Mouse (Mus musculus) intestine, postnatal 0 days (tissue): ENCODE data around the gene 1700012B09Rik. TPM values are rescaled to one million over a fixed set of nuclear protein-coding genes. Genes with fewer than 3 reads are reported as not detected.

Source experiments
- ATAC-seq: fragments of 200-750 bp; cut with Nextera tagmentation; 2 replicates; pipeline ENCODE4 v1.8.0; 2017; ENCODE audit warnings: mild to moderate bottlenecking, moderate TSS enrichment, moderate library complexity
- H3K27ac ChIP-seq: fragments of 300-500 bp; sonication (generic); 2 replicates; pipeline ENCODE4 v1.5.1; 2014; ENCODE audit warnings: mild to moderate bottlenecking, low read depth, low read length, moderate library complexity
- H3K27me3 ChIP-seq: fragments of 300-500 bp; sonication (generic); replicated peaks from 2 replicates; pipeline ENCODE4 v1.6.1; 2014; ENCODE audit warnings: low read length, mixed read lengths; ENCODE audit not compliant: control insufficient read depth, insufficient read depth
- H3K36me3 ChIP-seq: fragments of 300-500 bp; sonication (generic); 2 replicates; pipeline ENCODE4 v1.6.1; 2014; ENCODE audit warnings: mild to moderate bottlenecking, moderate library complexity; ENCODE audit not compliant: control insufficient read depth, insufficient read depth
- H3K4me1 ChIP-seq: fragments of 300-500 bp; sonication (generic); replicated peaks from 2 replicates; pipeline ENCODE4 v1.6.1; 2014; ENCODE audit warnings: antibody characterized with exemption, low read length, mixed read lengths; ENCODE audit not compliant: control insufficient read depth, insufficient read depth
- H3K4me2 ChIP-seq: fragments of 300-500 bp; sonication (generic); replicated peaks from 2 replicates; pipeline ENCODE4 v1.6.1; 2014; ENCODE audit warnings: low read depth, mild to moderate bottlenecking, moderate library complexity
- H3K4me3 ChIP-seq: fragments of 300-500 bp; sonication (generic); 2 replicates; pipeline ENCODE4 v1.5.1; 2014; ENCODE audit warnings: low read depth, low read length
- H3K9ac ChIP-seq: fragments of 300-500 bp; sonication (generic); 2 replicates; pipeline ENCODE4 v1.6.1; 2014; ENCODE audit warnings: mild to moderate bottlenecking, low read depth, low read length
- H3K9me3 ChIP-seq: fragments of 300-500 bp; sonication (generic); 2 replicates; pipeline ENCODE4 v1.6.1; 2016; ENCODE audit warnings: mixed run types; ENCODE audit not compliant: control insufficient read depth
- CTCF ChIP-seq: sonication (generic); IDR thresholded peaks from 2 replicates; pipeline ENCODE4 v1.5.1; 2016; ENCODE audit warnings: low read depth, mild to moderate bottlenecking, control low read depth, antibody characterized with exemption, moderate library complexity
- WGBS: fragments of 180-500 bp; shearing (Covaris S2); extraction: QIAGEN DNeasy Blood & Tissue Kit; methylation state at CpG from one replicate; pipeline ENCODE4 v1.1.7; 2014; 5-methylcytosine and 5-hydroxymethylcytosine counted together
- polyA plus RNA-seq: library from polyadenylated mRNA; unstranded; fragments of >200 nt; fragmentation: Nextera tagmentation; extraction: Ambion mirVana; gene quantifications from 2 replicates; pipeline ENCODE4 v1.2.1, GENCODE M21; 2015

Gene 1700012B09Rik
- polyA plus RNA-seq, 1 experiment from 2014 or later, result not detected

DNA sequence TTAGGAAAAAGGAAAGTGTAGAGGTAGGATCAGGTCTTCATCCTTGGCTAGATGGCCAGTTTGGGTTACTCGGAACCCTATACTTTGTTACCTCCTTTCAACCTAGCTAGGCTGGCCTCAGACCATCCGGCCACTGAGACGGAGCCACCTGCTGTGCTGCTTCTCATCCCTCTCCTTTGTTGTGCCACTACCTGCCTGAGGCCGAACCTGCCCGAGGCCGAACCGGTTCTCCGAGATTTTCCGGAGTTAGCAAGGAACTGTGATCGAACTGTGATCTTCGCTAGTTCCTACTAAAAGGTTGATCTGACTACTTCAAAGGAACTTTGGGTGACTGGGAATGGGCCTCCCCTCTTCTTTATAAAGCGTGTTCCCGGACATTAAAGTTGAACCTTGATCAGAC, 7.5 kb upstream of the 1700012B09Rik start:
- H3K27ac ChIP-seq, result no peak overlapping the region
- H3K27me3 ChIP-seq, result no peaks in the 10 kb centered on the region
- no peak overlapping the region for H3K4me3 ChIP-seq
- 30% methylated on average over 13 of the region's 13 CpGs for WGBS
- H3K4me2 ChIP-seq, result peak overlapping the region; percentile 35
- ATAC-seq, result no peak
- H3K9ac ChIP-seq, result no peak overlapping the region
- H3K9me3 ChIP-seq, result no peaks in the 10 kb centered on the region
- TF ChIP-seq CTCF, result no peak
- peaks cover 21% of the 10 kb centered on the region; the same call in 1 of the 2 replicates for H3K36me3 ChIP-seq
- H3K4me1 ChIP-seq, result 0 out of 2 replicates have a peak, but pooled peaks cover 3% of the 10 kb centered on the region

DNA sequence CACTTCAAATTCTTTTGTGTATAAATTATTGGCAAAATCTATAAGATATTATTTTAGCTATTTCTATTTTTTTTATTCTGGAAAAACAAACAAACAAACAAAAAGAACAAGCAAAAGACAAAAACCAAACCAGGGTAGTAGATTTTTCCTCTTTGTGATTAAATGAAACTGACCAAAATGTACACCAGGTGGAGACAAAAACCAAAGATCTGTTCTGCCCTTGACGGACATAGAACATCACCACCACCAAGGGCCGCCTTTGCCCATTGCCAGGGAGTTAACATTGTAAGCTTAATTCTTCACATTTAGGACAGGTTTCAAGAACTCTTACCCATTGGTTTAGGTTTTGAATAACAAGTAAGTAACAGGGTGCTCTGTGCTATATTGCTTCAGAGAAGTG, 3.0 kb upstream of the 1700012B09Rik start:
- no peak overlapping the region for H3K9ac ChIP-seq
- WGBS, result 44% methylated on average over 2 of the region's 2 CpGs
- no peak overlapping the region for H3K4me3 ChIP-seq
- H3K36me3 ChIP-seq, result 0 out of 2 replicates have a peak, but pooled peaks cover 7% of the 10 kb centered on the region
- 0 out of 2 replicates have a peak, but pooled peaks cover 3% of the 10 kb centered on the region for H3K4me1 ChIP-seq
- H3K4me2 ChIP-seq, result no peak overlapping the region
- TF ChIP-seq CTCF, result peak; percentile 55
- no peaks in the 10 kb centered on the region for H3K9me3 ChIP-seq
- H3K27me3 ChIP-seq, result 0 out of 2 replicates have a peak, but pooled peaks cover 4% of the 10 kb centered on the region
- no peak for ATAC-seq
- no peak overlapping the region for H3K27ac ChIP-seq

DNA sequence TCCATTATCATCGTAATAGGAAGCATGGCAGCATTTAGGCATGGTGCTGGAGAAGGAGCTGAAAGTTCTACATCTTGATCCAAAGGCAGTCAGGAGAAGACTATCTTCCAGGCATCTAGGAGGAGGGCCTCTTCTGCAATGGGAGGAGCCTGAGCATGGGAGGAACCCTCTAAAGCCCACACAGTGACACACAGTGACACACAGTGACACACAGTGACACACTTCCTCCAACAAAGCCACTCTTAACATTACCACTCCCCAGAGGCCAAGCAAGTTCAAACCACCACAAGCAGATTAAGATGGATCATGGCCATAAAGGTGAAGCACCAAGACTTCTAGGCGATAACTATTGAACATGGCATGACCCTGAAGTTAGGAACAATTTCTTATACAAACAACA, 1.2 kb upstream of the 1700012B09Rik start:
- Histone ChIP-seq H3K27ac (no peak overlapping the region), H3K4me3 (no peak overlapping the region), H3K9me3 (no peaks in the 10 kb centered on the region), H3K36me3 (no peaks in the 10 kb centered on the region), H3K4me2 (no peak overlapping the region), H3K4me1 (no peaks in the 10 kb centered on the region), H3K9ac (no peak overlapping the region), H3K27me3 (0 out of 2 replicates have a peak, but pooled peaks cover 4% of the 10 kb centered on the region)
- no peak for ATAC-seq
- 82% methylated on average over 2 of the region's 2 CpGs for WGBS
- TF ChIP-seq CTCF, result no peak

DNA sequence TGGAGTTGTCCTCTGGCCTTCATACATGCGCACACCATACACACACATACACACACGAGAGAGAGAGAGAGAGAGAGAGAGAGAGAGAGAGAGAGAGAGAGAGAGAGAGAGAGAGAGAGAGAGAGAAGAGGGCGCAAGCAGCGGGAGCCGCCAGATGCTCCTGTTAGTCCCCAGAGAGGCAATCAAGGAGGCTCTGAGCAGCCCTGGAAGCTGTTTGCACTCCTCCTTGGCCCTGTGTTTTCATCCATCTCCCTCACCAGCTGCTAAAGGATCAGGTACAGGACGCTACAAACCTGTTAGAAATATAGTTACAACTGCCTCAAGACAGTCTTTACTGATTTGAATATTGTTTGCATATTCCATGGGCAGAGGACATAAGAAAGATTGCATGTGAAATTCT, 1.0 kb downstream of the 1700012B09Rik start:
- Histone ChIP-seq H3K4me1 (no peaks in the 10 kb centered on the region), H3K4me3 (no peak overlapping the region)

DNA sequence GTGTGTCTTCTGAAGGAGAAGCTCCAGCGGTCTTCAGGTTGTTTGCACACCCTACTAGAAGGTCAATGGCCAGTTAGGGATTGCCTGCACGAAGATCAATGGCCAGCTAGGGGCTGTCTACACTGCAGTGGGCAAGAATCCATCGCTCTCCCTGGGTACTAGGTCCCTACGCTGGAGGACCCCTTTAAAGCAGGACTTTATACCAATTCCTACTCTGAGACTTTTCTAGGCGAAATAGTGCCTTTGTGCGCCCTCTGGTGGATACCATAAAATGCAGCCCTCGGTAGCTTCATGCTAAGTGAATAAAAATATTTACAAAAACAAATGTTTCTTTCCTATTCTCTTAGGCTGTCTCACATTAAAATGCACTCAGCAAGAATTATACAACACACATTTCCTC, 6.1 kb downstream of the 1700012B09Rik start:
- TF ChIP-seq CTCF, result peak; percentile 79
- Histone ChIP-seq H3K9me3 (no peaks in the 10 kb centered on the region), H3K27me3 (no peaks in the 10 kb centered on the region), H3K4me3 (no peak overlapping the region), H3K4me1 (no peaks in the 10 kb centered on the region), H3K9ac (no peak overlapping the region), H3K27ac (no peak overlapping the region), H3K4me2 (no peak overlapping the region), H3K36me3 (no peaks in the 10 kb centered on the region)
- WGBS, result 23% methylated on average over 7 of the region's 7 CpGs
- ATAC-seq, result no peak

More for the DNA sequence above, 1.0 kb downstream of the 1700012B09Rik start:
- no peak for ATAC-seq
- TF ChIP-seq CTCF, result no peak
- no peak overlapping the region for H3K4me2 ChIP-seq
- 0 out of 2 replicates have a peak, but pooled peaks cover 4% of the 10 kb centered on the region for H3K27me3 ChIP-seq
- no peaks in the 10 kb centered on the region for H3K9me3 ChIP-seq
- WGBS, result 60% methylated on average over 6 of the region's 6 CpGs
- no peaks in the 10 kb centered on the region for H3K36me3 ChIP-seq
- no peak overlapping the region for H3K9ac ChIP-seq
- H3K27ac ChIP-seq, result no peak overlapping the region

GRCm38 (mm10) chr9:14759261-14759660, 11.6 kb downstream of the 1700012B09Rik start:
- TF ChIP-seq CTCF, result no peak

DNA sequence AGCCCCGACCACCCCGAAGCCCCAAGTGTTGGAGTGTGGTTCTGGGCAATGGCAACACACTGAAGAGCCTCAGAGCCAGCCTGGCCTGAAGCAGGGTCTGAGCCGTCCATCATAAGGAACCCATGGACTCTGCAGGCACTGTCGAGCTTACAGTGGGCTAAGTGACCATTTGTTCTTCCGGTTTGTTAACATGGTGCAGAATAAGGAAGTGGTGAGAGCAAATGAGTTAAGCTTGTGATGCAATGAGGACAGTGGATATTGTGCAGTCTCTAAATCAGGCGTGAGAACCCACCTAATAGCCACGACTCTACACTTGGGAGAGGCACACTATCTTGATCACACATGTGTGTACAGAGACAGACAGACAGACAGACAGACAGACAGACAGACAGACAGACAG, 12.2 kb downstream of the 1700012B09Rik start:
- Histone ChIP-seq H3K4me2 (no peak overlapping the region), H3K9ac (no peak overlapping the region), H3K4me1 (no peaks in the 10 kb centered on the region), H3K27me3 (no peaks in the 10 kb centered on the region), H3K9me3 (no peaks in the 10 kb centered on the region), H3K36me3 (no peaks in the 10 kb centered on the region), H3K27ac (no peak overlapping the region), H3K4me3 (no peak overlapping the region)
- 58% methylated on average over 7 of the region's 7 CpGs for WGBS
- TF ChIP-seq CTCF, result no peak
- no peak for ATAC-seq

More at GRCm38 (mm10) chr9:14759261-14759660, 11.6 kb downstream of the 1700012B09Rik start:
- Histone ChIP-seq H3K4me3 (no peak overlapping the region), H3K9me3 (no peaks in the 10 kb centered on the region), H3K4me1 (no peaks in the 10 kb centered on the region), H3K36me3 (no peaks in the 10 kb centered on the region), H3K9ac (no peak overlapping the region), H3K4me2 (no peak overlapping the region), H3K27ac (no peak overlapping the region), H3K27me3 (no peaks in the 10 kb centered on the region)
- no peak for ATAC-seq
